Mouse (Mus musculus) cerebellum, adult 18-20 months (tissue): ENCODE measurements at regions not wholly inside any gene's neighbourhood (a gene's known extent, or its start where the extent isn't known, plus 50 kb on each side); places are given as distances from the start of the nearest gene placed in this dataset.

Experiments used
- DNase-seq, 2 experiments: peaks; one replicate each; pipeline ENCODE4 v3.0.0; 2021

DNA sequence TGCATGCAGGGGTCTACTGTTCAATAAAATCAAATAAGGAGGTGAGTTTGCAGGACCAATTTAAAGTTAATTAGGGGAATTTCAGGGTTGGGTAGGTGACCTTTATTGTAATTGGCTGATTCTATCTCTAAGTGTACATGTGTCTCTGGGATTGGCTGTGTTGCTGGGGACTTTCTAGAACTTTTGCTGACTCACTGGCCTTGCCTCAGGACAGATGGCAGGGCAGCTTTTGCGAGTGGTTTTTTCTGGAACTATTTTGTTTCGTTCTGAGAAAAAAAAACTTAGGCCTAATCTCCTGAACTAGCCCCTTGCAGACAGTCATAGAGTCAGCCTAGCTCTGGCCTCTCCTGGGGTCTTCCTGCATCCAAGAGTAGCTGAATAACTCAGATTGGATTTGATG is 249.3 kb upstream of the Mdga2 start:
- DNase-seq = no peak

- DNase-seq = no peak
These were observed 248.7 kb upstream of the Mdga2 start for GRCm38 (mm10) chr12:67471001-67471400.

GRCm38 (mm10) chr12:67449109-67449508 is 226.8 kb upstream of the Mdga2 start:
- no peak for DNase-seq

DNA sequence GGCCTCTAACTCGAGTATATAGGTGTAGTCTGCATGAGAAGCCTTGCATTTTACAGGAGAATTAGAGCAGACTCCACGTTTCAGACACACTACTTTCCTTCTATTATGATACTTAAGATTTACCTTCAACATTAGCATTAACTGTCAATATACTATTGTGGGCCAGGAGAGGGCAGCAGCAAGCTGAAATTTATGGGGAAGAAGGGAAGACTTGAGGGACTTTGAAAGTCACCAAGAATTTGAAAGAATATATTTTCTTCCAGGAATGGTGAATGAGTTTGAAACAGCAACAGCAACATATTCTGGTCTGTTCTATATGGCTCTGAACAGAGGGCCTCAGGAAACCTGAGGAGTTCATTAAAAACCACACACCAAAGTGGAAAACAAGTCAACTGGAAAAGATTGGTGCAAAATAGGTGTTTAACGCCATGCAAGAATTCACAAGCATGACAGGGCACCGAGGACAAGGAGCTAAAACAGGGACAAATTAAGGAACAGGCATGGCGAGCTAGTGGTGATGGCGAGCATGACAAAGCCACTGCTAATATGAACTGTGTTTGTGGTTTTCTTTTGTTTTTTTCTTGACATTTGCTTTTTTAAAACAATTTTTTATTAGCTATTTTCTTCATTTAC is 208.1 kb upstream of the Mdga2 start:
- peak; percentile 10 to 17 for DNase-seq

DNA sequence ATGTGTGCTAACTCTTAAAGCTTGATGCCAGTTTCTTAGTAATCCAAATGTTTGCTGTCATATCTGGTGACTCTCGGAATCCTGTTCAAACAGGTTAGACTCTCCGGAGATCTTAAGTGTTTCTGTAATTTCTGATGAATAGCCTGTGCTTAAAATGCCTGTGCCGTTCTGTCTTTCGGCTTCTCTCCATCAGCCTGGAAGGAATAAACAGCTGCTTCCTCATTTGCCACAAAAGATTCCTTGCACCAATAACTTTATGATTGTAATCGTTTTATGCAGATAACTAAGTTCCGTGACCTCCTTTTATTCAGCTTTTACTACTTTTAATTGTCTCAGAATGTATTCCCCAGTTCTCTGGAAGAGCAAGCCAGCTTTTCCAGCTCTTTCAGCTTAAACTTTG is 204.5 kb upstream of the Mdga2 start:
- DNase-seq = no peak

GRCm38 (mm10) chr12:67399537-67399936 is 177.2 kb upstream of the Mdga2 start:
- no peak for DNase-seq

DNA sequence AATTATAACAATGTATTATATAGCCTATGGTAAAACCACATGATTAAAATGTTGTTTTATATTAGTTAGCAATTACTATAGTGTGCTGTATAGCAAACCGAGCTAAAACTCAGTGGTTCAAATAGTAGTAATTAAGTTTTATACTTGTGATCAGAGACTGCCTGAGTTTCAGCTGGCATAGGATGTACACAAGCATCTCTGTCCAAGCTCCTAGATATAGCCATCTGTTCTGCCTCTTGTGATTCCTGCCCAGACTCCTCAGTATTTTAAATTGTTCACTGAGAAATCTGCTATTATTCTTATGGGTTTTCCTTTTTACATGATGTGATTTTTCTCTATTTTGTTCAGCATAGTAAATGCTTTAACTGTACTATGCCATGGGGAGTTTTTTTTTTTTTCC is 152.2 kb upstream of the Mdga2 start:
- no peak for DNase-seq

GRCm38 (mm10) chr12:67348551-67348950 is 126.2 kb upstream of the Mdga2 start:
- DNase-seq = no peak

- no peak for DNase-seq
These were observed 110.2 kb upstream of the Mdga2 start for GRCm38 (mm10) chr12:67332483-67332998.

DNA sequence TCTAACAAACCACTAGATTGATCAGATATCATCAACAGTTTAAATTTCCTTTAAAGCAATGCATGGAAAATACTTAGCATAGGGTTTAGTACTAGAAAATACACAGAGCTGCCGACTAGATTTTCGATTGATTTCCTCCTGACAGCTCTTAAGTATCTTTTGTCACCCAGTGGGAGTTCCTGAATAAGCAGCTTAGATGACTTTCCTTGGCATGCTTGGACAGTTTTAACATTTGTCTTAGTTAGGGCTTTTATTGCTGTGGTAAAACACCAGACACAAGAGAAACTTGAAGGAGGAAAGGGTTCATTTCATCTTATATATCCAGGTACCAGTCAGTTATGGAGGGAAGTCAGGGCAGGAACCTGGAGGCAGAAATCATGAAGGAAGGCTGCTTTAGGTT is 104.0 kb upstream of the Mdga2 start:
- DNase-seq = no peak

DNA sequence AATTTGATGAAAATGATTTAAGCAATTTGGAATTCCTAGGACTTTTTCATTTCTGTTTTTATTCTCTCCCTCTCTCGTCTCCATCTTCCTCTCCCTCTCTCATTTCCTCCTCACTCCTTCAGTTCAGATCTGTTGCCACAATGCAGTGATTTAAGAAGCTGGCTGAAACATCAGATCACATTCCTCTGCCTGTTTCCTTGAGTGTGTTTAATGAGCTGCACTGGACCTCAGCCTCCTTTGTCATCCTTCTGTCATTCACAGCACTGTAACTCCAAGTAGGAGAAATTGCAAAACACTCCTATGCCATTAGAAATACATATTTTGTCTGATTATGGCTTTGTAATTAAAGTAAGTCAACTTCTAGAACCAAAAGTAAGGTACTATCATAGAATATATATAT is 103.5 kb upstream of the Mdga2 start:
- no peak for DNase-seq

- no peak for DNase-seq
These were observed 103.0 kb upstream of the Mdga2 start for GRCm38 (mm10) chr12:67325335-67325734.

- DNase-seq = no peak
These were observed 96.3 kb upstream of the Mdga2 start for GRCm38 (mm10) chr12:67318687-67319086.

GRCm38 (mm10) chr12:67300245-67300644 is 77.9 kb upstream of the Mdga2 start:
- no peak for DNase-seq

GRCm38 (mm10) chr12:67290054-67290453 is 67.7 kb upstream of the Mdga2 start:
- DNase-seq = no peak

DNA sequence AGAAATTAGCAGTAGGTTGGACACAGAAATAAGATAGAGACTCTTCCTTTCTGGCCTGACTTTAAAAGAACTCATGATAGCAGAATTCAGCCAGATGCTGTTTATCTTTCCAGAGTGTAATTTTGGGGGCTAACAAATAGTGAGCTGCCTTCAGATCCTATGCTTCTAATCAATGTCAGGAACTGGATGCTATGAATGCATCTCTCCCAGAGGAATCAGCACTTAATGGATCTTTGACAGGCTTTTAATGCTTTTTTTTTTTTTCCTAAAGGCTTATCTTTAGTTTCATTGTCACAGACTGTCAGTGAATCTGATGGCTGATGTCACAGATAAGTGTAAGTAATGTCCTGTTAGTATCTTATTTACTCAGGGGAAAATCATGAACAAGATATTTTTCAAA is 50.5 kb upstream of the Mdga2 start:
- DNase-seq = no peak

DNA sequence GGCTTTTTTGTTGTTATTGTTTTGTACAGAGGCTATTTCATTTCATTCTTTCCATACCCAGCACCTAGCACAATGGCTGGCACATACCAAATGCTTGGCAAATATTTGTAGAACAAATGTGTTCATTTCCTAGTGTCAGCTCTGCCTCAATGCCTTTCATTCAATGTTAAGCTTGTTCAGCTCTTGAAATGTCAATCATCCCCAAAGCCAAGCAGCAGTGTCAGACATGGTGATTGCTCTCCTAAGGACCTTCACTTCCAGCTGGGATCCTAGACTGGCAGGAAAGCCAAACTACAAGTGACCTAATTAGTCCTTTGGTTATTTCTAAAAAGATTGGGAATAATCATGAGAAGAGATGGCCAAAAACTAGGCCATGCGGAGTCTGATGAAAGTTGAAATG is 50.0 kb upstream of the Mdga2 start:
- DNase-seq = no peak
